Mouse (Mus musculus): ENCODE results near the gene Gm3012.
"Not testable (repeated sequence)": the region's sequence is repeated elsewhere in the genome, so short reads cannot be mapped to it uniquely, and the experiment has no call there.

Gene Gm3012

GRCm38 (mm10) chr14:3634212-3634611, at the start of gene Gm3012:
Gene Gm3012 (plus strand): TSS chr14:3634512.
- DNase-seq (ENCODE audit: low read depth in 1 of 2, low spot score in 2 of 2): not testable (repeated sequence)

- not testable (repeated sequence) for DNase-seq (ENCODE audit: low read depth in 1 of 2, low spot score in 2 of 2)
Observed at GRCm38 (mm10) chr14:3651730-3652129, 17.4 kb downstream of the Gm3012 start, which contains the start of gene Gm3020. Gene Gm3020 (plus strand): TSS chr14:3652030.

GRCm38 (mm10) chr14:3688483-3688882, 54.2 kb downstream of the Gm3012 start, which contains the start of gene Gm3043:
Gene Gm3043 (plus strand): TSS chr14:3688783.
- not testable (repeated sequence) for DNase-seq (ENCODE audit: low read depth in 1 of 2, low spot score in 2 of 2)

Measured in monocyte, adult 2 months (primary cell).